19 mouse cellular contexts compared by ENCODE assay signal in genomic region chr5:112686309-112687099, GRCm38 (mm10).
DNase-seq lines count a peak whose midpoint lies in the region; ATAC-seq and TF ChIP-seq lines count a peak whose summit lies in the region.
"Had no signal": no experiment of that assay in that cellular context is flagged by ENCODE, and none has a peak within 500 bp of the region (broad histone marks: within the 10 kb centered on the region; RNA-seq: fewer than 3 reads in every experiment).

No protein-coding gene starts in this region.

- H3K27ac ChIP-seq in liver, adult 2 months (replicated peaks; ENCODE audit: insufficient read depth, low read depth, low read length), result no peak overlapping the region
- H3K27ac ChIP-seq in ES-E14 (ENCODE audit: insufficient read depth, low read depth, low read length, poor library complexity, severe bottlenecking), result no peak overlapping the region
- H3K27ac ChIP-seq in hindbrain, embryonic 16.5 days (ENCODE audit: low read depth, low read length), result no peak overlapping the region
- H3K27ac ChIP-seq: heart, embryonic 13.5 days; limb, embryonic 15.5 days; midbrain, embryonic 15.5 days had no signal

- 77% methylated on average over 14 of the region's 14 CpGs for WGBS in liver, adult 2 months
- 63% methylated on average over 14 of the region's 14 CpGs for WGBS in hindbrain, embryonic 16.5 days

- TF ChIP-seq POLR2A in liver, adult 2 months (IDR thresholded peaks at IDR 0.05; ENCODE audit: extremely low read depth, insufficient read depth, low read length), result no peak

- peak; percentile 13 for DNase-seq in liver, adult 2 months (ENCODE audit: extremely low read depth, low read depth, low spot score)
- DNase-seq in liver (no peak), ES-E14 (ENCODE audit: low read depth, low spot score) (peak; percentile 51), ZHBTc4 (ENCODE audit: low read depth, low spot score) (peak; percentile 93)
- no peak for DNase-seq in frontal cortex, postnatal 36 days (ENCODE audit: low spot score in 2 of 2)
- DNase-seq in Muller cell, postnatal 12 days (ENCODE audit: inconsistent ontology term), result no peak
- no peak for DNase-seq in ovary, postnatal 14 days (ENCODE audit: low spot score)
- DNase-seq: adrenal gland, adult 2 months; cerebellum, adult 9-11 months; heart, adult 11 months; layer of hippocampus, postnatal 36 days; liver, postnatal 0 days; lung, postnatal 14 days; thymus, adult 2 months had no signal

- no peaks in the 10 kb centered on the region for H3K27me3 ChIP-seq in liver, adult 2 months (ENCODE audit: control insufficient read depth, insufficient read depth, low read length)
- H3K27me3 ChIP-seq in hindbrain, embryonic 16.5 days (replicated peaks; ENCODE audit: control insufficient read depth, insufficient read depth, low read length), result no peaks in the 10 kb centered on the region
- H3K27me3 ChIP-seq: limb, embryonic 15.5 days; midbrain, embryonic 15.5 days had no signal

- no peak overlapping the region for H3K4me2 ChIP-seq in hindbrain, embryonic 16.5 days (ENCODE audit: low read length)
- H3K4me2 ChIP-seq: heart, embryonic 13.5 days; limb, embryonic 15.5 days; midbrain, embryonic 15.5 days had no signal

- ATAC-seq in hindbrain, embryonic 16.5 days, result peak; percentile 60; the same call in 1 of the 2 replicates
- ATAC-seq: liver, postnatal 0 days; midbrain, embryonic 15.5 days had no signal

- no peaks in the 10 kb centered on the region for H3K79me2 ChIP-seq in liver, adult 2 months (ENCODE audit: control insufficient read depth, insufficient read depth, low read length)

- in situ Hi-C loops in ES-E14 (cut with MboI; ENCODE audit: low sequenced_read_pairs in 2 of 2, unreplicated experiment in 2 of 2), result no loop called here

- H3K4me3 ChIP-seq in liver, adult 2 months (ENCODE audit: insufficient read depth, low read depth, low read length), result no peak overlapping the region
- peak overlapping the region in 1 of 2 experiments; percentile 58; a peak in 2 of 4 replicates for H3K4me3 ChIP-seq in ES-E14 (ENCODE audit: insufficient read depth in 1 of 2, low read depth in 1 of 2, low read length in 2 of 2, poor library complexity in 1 of 2, severe bottlenecking in 1 of 2)
- H3K4me3 ChIP-seq in hindbrain, embryonic 16.5 days (ENCODE audit: low read length), result no peak overlapping the region
- H3K4me3 ChIP-seq: heart, embryonic 13.5 days; limb, embryonic 15.5 days; midbrain, embryonic 15.5 days; myocyte had no signal

- H3K4me1 ChIP-seq in liver, adult 2 months (ENCODE audit: control insufficient read depth, insufficient read depth, low read length), result no peaks in the 10 kb centered on the region
- peaks cover 0 to 7% of the 10 kb centered on the region in 2 experiments; a peak in 1 of 4 replicates for H3K4me1 ChIP-seq in ES-E14 (ENCODE audit: control insufficient read depth in 2 of 2, insufficient read depth in 2 of 2, low read length in 2 of 2, poor library complexity in 1 of 2)
- H3K4me1 ChIP-seq in hindbrain, embryonic 16.5 days (ENCODE audit: control insufficient read depth, insufficient read depth, low read depth, low read length), result no peaks in the 10 kb centered on the region
- H3K4me1 ChIP-seq: heart, embryonic 13.5 days; limb, embryonic 15.5 days had no signal

- H3K9me3 ChIP-seq in ES-E14 (ENCODE audit: control insufficient read depth, insufficient read depth, low read depth, low read length), result no peaks in the 10 kb centered on the region
- H3K9me3 ChIP-seq in hindbrain, embryonic 16.5 days (ENCODE audit: control insufficient read depth, low read length), result no peaks in the 10 kb centered on the region
- H3K9me3 ChIP-seq: limb, embryonic 15.5 days; midbrain, embryonic 15.5 days had no signal

- H3K9ac ChIP-seq in liver, adult 2 months (ENCODE audit: low read depth, low read length), result no peak overlapping the region
- H3K9ac ChIP-seq in ES-E14 (ENCODE audit: insufficient read depth, low read depth, low read length, poor library complexity, severe bottlenecking), result no peak overlapping the region
- H3K9ac ChIP-seq in hindbrain, embryonic 16.5 days (ENCODE audit: low read depth, low read length), result no peak overlapping the region
- H3K9ac ChIP-seq: heart, embryonic 13.5 days; limb, embryonic 15.5 days; liver, postnatal 0 days; midbrain, embryonic 15.5 days had no signal

- H3K36me3 ChIP-seq in liver, adult 2 months (ENCODE audit: control insufficient read depth, insufficient read depth, low read length), result no peaks in the 10 kb centered on the region
- no peaks in the 10 kb centered on the region for H3K36me3 ChIP-seq in ES-E14 (ENCODE audit: control insufficient read depth, insufficient read depth, low read length, poor library complexity, severe bottlenecking)
- H3K36me3 ChIP-seq in hindbrain, embryonic 16.5 days (ENCODE audit: control insufficient read depth, insufficient read depth, low read length), result no peaks in the 10 kb centered on the region
- H3K36me3 ChIP-seq: limb, embryonic 15.5 days; midbrain, embryonic 15.5 days had no signal

- no peak for TF ChIP-seq CTCF in liver, adult 2 months (IDR thresholded peaks at IDR 0.05; ENCODE audit: low read depth, low read length)

TF ChIP-seq in ES-E14, 5 proteins besides CTCF, POLR2A, EP300 and RAD21:
- no peak for TF ChIP-seq ZC3H11A (IDR thresholded peaks at IDR 0.05; ENCODE audit: borderline replicate concordance, low read depth, low read length)
- TF ChIP-seq HCFC1 (IDR thresholded peaks at IDR 0.05; ENCODE audit: borderline replicate concordance, insufficient read depth, low read length), result no peak
- no peak for TF ChIP-seq CHD2 (IDR thresholded peaks at IDR 0.05; ENCODE audit: low read depth, low read length)
- TF ChIP-seq ZNF384 (IDR thresholded peaks at IDR 0.05; ENCODE audit: low read depth, low read length), result no peak
- TF ChIP-seq MAFK (IDR thresholded peaks at IDR 0.05; ENCODE audit: insufficient read depth, low read depth, low read length), result no peak

Comparison
In these comparisons a context has a peak if more than half of its experiments do, and no peak if none do; other contexts are left out.
1. DNase-seq: peak in liver, adult 2 months (single experiment), ES-E14 (single experiment) and ZHBTc4 (single experiment); none in liver (single experiment), frontal cortex, postnatal 36 days (0 of 2), Muller cell, postnatal 12 days (single experiment) and ovary, postnatal 14 days (single experiment).